Mouse (Mus musculus) left cerebral cortex, postnatal 14 days (tissue): ENCODE results near the gene Cmtm4. TPM values are rescaled to one million over a fixed set of nuclear protein-coding genes. Genes with fewer than 3 reads are reported as not detected.
"Not testable (repeated sequence)": the region's sequence is repeated elsewhere in the genome, so short reads cannot be mapped to it uniquely, and the experiment has no call there.

Experiments
- DNase-seq, 2 experiments: peaks; one replicate each; pipeline ENCODE4 v3.0.0; 2021 to 2022; ENCODE audit warnings: low spot score in 2 of 2, mixed read lengths in 1 of 2
- intact Hi-C: fragments of 180-260 bp; cut with DNase I; formaldehyde crosslinking; loops from one replicate; pipeline ENCODE4 v1.15.1; 2025
- total RNA-seq, 2 experiments: library from RNA; stranded (reverse); gene quantifications; 2 replicates each; pipeline ENCODE4 v1.2.3; 2021

The Cmtm4 gene
- total RNA-seq, 2 experiments from 2014 or later, result 71.3 to 72.9 TPM

GRCm38 (mm10) chr8:104309441-104310155 lies 86.0 kb downstream of the Cmtm4 start, which contains the start of the genes Gm45711 and Cmtm1:
TSS of gene Gm45711 (minus strand) at chr8:104310081.
TSS of gene Cmtm1 (minus strand) at chr8:104310145.
- intact Hi-C loops, result not testable (repeated sequence)
- peak in 1 of 2 experiments; percentile 8 for DNase-seq

DNA sequence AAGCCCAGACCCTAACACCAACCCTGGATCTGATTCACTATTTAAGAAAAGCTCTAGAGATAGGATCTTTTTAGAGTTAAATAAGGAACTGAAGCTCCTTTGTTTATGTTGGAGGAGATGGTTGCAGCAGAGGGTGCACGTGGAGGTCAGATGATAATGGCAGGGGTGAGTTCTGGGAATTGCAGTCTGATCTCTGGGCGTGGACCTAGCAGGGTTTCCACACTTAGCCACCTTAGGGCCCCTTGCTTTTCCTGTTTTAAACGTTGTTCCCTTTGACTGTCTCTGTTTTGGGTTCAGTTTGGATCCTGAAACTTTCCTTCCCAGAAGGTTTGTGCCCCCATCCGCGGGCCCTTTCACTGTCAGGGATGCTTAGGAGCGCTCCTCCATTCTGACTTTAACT lies 87.3 kb downstream of the Cmtm4 start:
- intact Hi-C loops, DNase-seq: not testable (repeated sequence)

- intact Hi-C loops, result no loop called here
Measured at GRCm38 (mm10) chr8:104304962-104305361, 90.6 kb downstream of the Cmtm4 start.

GRCm38 (mm10) chr8:104302536-104302935 lies 93.1 kb downstream of the Cmtm4 start:
- DNase-seq, intact Hi-C loops: not testable (repeated sequence)

More at GRCm38 (mm10) chr8:104304962-104305361, 90.6 kb downstream of the Cmtm4 start:
- no peak for DNase-seq

- peak in 1 of 2 experiments; percentile 12 for DNase-seq
- intact Hi-C loops, result not testable (repeated sequence)
Measured at GRCm38 (mm10) chr8:104301577-104301976, 94.0 kb downstream of the Cmtm4 start.

Other genes with a start within 250 kb of the Cmtm4 start
- 10 to 100 TPM; 13.8 to 15.4 TPM for gene Bean1, start 225.4 kb downstream of the Cmtm4 start, total RNA-seq
- 10 to 100 TPM; 37.3 to 39.9 TPM for gene Tk2, start 147.2 kb downstream of the Cmtm4 start, total RNA-seq
- gene Cklf, start 144.9 kb downstream of the Cmtm4 start, total RNA-seq, result 1 to 10 TPM; 8.7 to 8.9 TPM
- gene Cmtm2a, start 102.6 kb downstream of the Cmtm4 start, total RNA-seq, result not detected
- gene Gm45711, start 85.7 kb downstream of the Cmtm4 start, total RNA-seq, result not detected
- not detected for gene Cmtm1, start 85.7 kb downstream of the Cmtm4 start, total RNA-seq
- gene Gm11020, start 74.2 kb downstream of the Cmtm4 start, total RNA-seq, result not detected
- gene Cmtm2b, start 73.6 kb downstream of the Cmtm4 start, total RNA-seq, result not detected
- gene Cmtm3, start 56.4 kb downstream of the Cmtm4 start, total RNA-seq, result 10 to 100 TPM; 12.2 to 21.8 TPM
- 100 to 1,000 TPM; 254 to 257 TPM for gene Dync1li2, start 47.2 kb upstream of the Cmtm4 start, total RNA-seq
- 1 to 10 TPM; 1.0 to 1.6 TPM for gene Terb1, start 114.1 kb upstream of the Cmtm4 start, total RNA-seq
- gene Nae1, start 138.8 kb upstream of the Cmtm4 start, total RNA-seq, result 10 to 100 TPM; 50.1 to 52.2 TPM
- gene Car7, start 138.9 kb upstream of the Cmtm4 start, total RNA-seq, result 10 to 100 TPM; 28.9 to 36.4 TPM
- 1 to 10 TPM; 8.8 to 9.0 TPM for gene Pdp2, start 195.6 kb upstream of the Cmtm4 start, total RNA-seq
- gene Cdh16, start 228.6 kb upstream of the Cmtm4 start, total RNA-seq, result not detected
- gene Rrad, start 235.5 kb upstream of the Cmtm4 start, total RNA-seq, result 1 to 10 TPM; 4.8 to 5.1 TPM
- gene Ciao2b, start 246.2 kb upstream of the Cmtm4 start, total RNA-seq, result 10 to 100 TPM; 30.7 to 32.1 TPM